Mouse (Mus musculus) heart, embryonic 16.5 days (tissue): ENCODE measurements around the gene Cobll1. TPM values are rescaled to one million over a fixed set of nuclear protein-coding genes. Genes with fewer than 3 reads are reported as not detected.

ENCODE experiments used
- ATAC-seq: fragments of 200-750 bp; cut with Nextera tagmentation; replicated peaks from 2 replicates; pipeline ENCODE4 v1.8.0; 2017; ENCODE audit warnings: moderate number of reproducible peaks; ENCODE audit not compliant: insufficient read depth, low FRiP score; ENCODE audit errors: extremely low read depth
- H3K27ac ChIP-seq: fragments of 300-500 bp; sonication (generic); 2 replicates; pipeline ENCODE4 v1.5.1; 2014; ENCODE audit warnings: mild to moderate bottlenecking, low read length, control low read depth, moderate library complexity
- H3K27me3 ChIP-seq: fragments of 300-500 bp; sonication (generic); 2 replicates; pipeline ENCODE4 v1.6.1; 2014; ENCODE audit warnings: low read length, mixed read lengths; ENCODE audit not compliant: control insufficient read depth, insufficient read depth
- H3K36me3 ChIP-seq: fragments of 300-500 bp; sonication (generic); 2 replicates; pipeline ENCODE4 v1.6.1; 2014; ENCODE audit not compliant: control insufficient read depth, insufficient read depth
- H3K4me1 ChIP-seq: fragments of 300-500 bp; sonication (generic); 2 replicates; pipeline ENCODE4 v1.6.1; 2014; ENCODE audit warnings: low read length, mixed read lengths; ENCODE audit not compliant: control insufficient read depth, insufficient read depth
- H3K4me2 ChIP-seq: fragments of 300-500 bp; sonication (generic); 2 replicates; pipeline ENCODE4 v1.6.1; 2014; ENCODE audit warnings: low read depth, mild to moderate bottlenecking, control low read depth, low read length
- H3K4me3 ChIP-seq: fragments of 300-500 bp; sonication (generic); 2 replicates; pipeline ENCODE4 v1.5.1; 2014; ENCODE audit warnings: mild to moderate bottlenecking, control low read depth, low read length
- H3K9ac ChIP-seq: fragments of 300-500 bp; sonication (generic); 2 replicates; pipeline ENCODE4 v1.6.1; 2014; ENCODE audit warnings: low read length, control low read depth
- H3K9me3 ChIP-seq: fragments of 300-500 bp; sonication (generic); replicated peaks from 2 replicates; pipeline ENCODE4 v1.6.1; 2016; ENCODE audit warnings: low read length; ENCODE audit not compliant: control insufficient read depth
- WGBS: fragments of 180-500 bp; shearing (Covaris S2); extraction: QIAGEN DNeasy Blood & Tissue Kit; methylation state at CpG from one replicate; pipeline ENCODE4 v1.1.7; 2014; 5-methylcytosine and 5-hydroxymethylcytosine counted together
- polyA plus RNA-seq: library from polyadenylated mRNA; unstranded; fragments of >200 nt; fragmentation: Nextera tagmentation; extraction: Ambion mirVana; gene quantifications from 2 replicates; pipeline ENCODE4 v1.2.1, GENCODE M21; 2015

Cobll1 gene
- polyA plus RNA-seq, 1 experiment from 2014 or later: 12.6 TPM

DNA sequence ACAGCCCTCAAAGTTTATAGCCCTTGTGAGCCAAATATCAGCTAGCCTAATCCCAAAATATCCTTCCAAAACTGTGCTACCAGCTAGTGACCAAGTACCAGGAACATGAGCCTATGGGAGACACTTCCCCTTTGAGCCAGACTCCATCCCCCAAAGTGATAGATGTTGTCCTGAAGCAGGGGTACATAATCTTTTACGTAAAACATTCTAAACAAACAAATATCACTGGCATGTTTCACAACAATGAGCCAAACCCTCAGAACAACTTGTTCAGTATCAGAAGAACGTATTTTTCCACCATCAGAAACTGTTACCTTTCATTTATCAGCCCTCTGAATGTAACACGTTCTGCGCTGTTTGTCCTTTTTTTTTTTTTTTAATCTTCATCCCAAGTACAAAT, 12.7 kb downstream of the Cobll1 start:
- Histone ChIP-seq H3K4me1 (peaks cover 6% of the 10 kb centered on the region), H3K36me3 (no peaks in the 10 kb centered on the region), H3K4me3 (no peak overlapping the region), H3K4me2 (no peak overlapping the region), H3K27me3 (no peaks in the 10 kb centered on the region), H3K27ac (no peak overlapping the region), H3K9ac (no peak overlapping the region), H3K9me3 (no peaks in the 10 kb centered on the region)
- 80% methylated on average over 4 of the region's 4 CpGs for WGBS
- no peak for ATAC-seq

DNA sequence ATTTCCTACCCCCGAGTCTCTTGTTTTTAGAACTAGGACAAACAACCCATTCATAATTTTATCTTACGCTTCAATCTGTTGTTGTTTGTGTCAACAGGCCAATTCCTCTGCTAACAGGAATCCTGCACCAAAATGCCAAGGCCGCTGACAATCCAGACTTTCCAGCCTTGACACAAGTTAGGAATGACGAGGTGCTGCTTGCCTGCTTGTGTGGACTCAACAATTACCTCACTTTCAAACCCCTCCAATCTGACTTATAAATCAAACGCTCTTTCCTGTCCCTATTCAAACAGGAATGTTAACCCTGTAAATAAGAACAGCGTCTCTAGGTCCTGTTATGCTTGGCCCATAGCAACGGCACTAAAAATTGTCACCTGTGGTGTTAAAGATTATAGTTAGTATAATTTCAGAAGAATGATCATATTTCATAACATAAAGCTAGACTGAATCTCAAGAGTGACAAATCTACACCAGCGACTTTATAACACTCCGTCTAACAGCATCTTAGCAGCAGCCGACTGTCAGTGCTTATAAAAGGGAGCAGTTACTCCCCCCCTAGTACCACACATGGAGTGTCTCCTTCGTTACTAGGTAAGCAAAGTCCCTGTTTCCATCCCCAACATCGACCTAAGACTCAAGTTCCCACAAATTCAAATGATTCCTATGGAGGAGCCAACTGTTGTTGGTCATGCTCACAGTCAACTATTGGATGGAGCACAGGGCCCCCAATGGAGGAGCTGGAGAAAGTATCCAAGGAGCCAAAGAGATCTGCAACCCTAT, 15.1 kb downstream of the Cobll1 start:
- no peak for ATAC-seq
- Histone ChIP-seq H3K36me3 (no peaks in the 10 kb centered on the region), H3K27ac (no peak overlapping the region), H3K9ac (no peak overlapping the region), H3K4me3 (no peak overlapping the region), H3K27me3 (no peaks in the 10 kb centered on the region), H3K4me2 (no peak overlapping the region), H3K9me3 (no peaks in the 10 kb centered on the region), H3K4me1 (peaks cover 6% of the 10 kb centered on the region)
- 71% methylated on average over 12 of the region's 12 CpGs for WGBS

DNA sequence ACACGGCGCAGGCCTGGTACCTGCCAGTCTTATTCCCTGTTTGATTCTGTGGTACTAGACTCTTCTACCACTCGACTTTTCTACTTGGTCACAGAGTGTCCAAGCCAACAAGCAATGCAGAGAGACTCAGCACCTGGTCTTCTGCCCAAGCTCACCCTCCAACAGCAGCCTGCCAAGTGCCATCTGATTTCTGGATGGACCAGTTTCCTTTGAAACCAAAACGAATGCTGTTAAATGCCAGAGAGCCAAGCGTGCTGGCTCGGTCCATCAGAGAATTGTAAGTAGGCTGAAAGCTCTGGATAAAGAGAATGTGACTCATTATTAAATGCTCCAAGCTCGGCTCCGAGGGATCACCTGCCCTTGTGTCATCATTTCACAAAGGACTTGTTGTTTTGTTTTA, 16.2 kb downstream of the Cobll1 start:
- no peaks in the 10 kb centered on the region for H3K9me3 ChIP-seq

DNA sequence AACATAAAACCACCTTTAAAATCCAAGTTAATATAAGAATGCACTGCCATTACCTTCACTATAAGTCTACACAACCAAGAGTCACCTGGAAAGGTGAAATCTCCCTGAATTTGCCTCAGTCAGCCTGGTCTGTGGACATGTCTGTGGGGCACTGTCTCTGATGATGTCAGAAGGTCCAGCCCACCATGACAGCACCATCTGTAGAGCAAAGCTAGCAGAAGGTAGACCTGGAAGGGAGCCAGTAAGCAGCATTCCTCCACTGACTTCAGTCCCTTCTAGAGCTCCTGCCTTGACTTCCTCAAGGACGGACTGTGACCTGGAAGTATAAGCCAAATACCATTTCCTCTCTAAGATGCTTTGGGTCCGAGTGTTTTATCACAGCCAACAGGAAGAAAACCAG, 17.6 kb downstream of the Cobll1 start:
- Histone ChIP-seq H3K9ac (no peak overlapping the region), H3K4me2 (no peak overlapping the region), H3K9me3 (no peaks in the 10 kb centered on the region), H3K4me3 (no peak overlapping the region), H3K27me3 (no peaks in the 10 kb centered on the region), H3K27ac (no peak overlapping the region), H3K36me3 (no peaks in the 10 kb centered on the region), H3K4me1 (peaks cover 6% of the 10 kb centered on the region)
- WGBS: 57% methylated on average over 2 of the region's 2 CpGs
- ATAC-seq: no peak

More for the DNA sequence above, 16.2 kb downstream of the Cobll1 start:
- no peak overlapping the region for H3K4me3 ChIP-seq
- no peaks in the 10 kb centered on the region for H3K36me3 ChIP-seq
- H3K4me1 ChIP-seq: peaks cover 6% of the 10 kb centered on the region
- no peak overlapping the region for H3K27ac ChIP-seq
- H3K4me2 ChIP-seq: no peak overlapping the region
- no peaks in the 10 kb centered on the region for H3K27me3 ChIP-seq
- no peak overlapping the region for H3K9ac ChIP-seq
- ATAC-seq: no peak
- 81% methylated on average over 8 of the region's 8 CpGs for WGBS

DNA sequence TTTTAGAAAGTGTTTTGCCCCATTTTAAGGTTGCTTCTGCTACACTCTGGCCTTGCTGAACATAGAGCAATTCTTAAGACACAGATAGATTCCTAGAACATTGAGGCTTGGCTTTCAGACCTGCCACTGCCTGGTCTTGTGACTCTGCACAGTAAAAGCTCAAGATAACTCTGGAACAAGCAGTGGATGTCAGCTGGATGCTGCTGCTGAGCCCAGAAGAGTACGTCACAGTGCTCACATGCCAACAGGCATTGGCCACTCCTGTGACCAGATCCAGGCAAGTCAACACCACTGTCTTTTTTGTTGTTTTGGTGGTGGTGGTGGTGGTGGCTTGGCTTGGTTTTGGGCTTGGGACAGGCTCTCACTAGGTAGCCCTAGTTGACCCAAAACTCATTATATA, 18.6 kb downstream of the Cobll1 start:
- no peaks in the 10 kb centered on the region for H3K36me3 ChIP-seq
- H3K9me3 ChIP-seq: no peaks in the 10 kb centered on the region
- peak overlapping the region; percentile 61; the same call in 1 of the 2 replicates for H3K27ac ChIP-seq
- H3K27me3 ChIP-seq: no peaks in the 10 kb centered on the region
- H3K4me1 ChIP-seq: peaks cover 6% of the 10 kb centered on the region
- no peak overlapping the region for H3K4me2 ChIP-seq
- 58% methylated on average over 1 of the region's 1 CpGs for WGBS
- ATAC-seq: peak; percentile 82
- no peak overlapping the region for H3K4me3 ChIP-seq
- no peak overlapping the region for H3K9ac ChIP-seq

DNA sequence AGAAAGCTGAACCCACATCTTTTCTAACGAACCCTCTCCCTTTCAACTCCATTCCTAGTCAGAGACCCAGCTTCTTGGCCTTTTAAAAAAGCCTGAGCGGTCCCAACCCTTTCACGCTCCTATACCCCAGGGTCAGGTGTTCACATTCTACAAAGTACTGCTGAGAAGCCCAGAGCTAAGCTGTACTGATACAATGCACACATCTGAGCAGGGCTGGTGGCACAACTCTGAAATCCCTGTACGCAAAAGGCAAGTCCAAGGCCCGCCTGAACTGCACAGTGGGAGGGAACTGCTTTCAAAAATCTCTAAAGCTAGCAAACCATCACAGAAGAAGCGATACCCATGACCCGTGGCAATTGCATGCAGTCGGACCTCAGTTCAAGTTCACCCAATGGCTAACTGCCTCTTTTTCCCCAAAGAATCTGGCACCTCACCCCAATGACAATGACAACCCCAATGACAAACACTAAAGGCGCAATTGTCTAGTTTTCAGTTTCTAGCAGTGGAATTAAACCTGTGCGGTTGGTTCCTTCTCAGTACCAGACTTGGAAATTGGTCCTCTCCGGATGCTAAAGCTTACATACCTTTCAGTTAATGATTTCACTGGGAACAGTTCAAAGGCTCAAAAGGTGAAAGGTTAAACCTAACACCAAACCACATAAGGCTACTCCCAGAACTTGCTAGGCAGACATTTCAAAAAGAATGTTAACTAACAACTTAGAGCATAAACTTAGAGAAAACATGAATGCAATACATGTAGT, 19.6 kb downstream of the Cobll1 start:
- Histone ChIP-seq H3K36me3 (no peaks in the 10 kb centered on the region), H3K9me3 (no peaks in the 10 kb centered on the region), H3K27ac (no peak overlapping the region), H3K27me3 (no peaks in the 10 kb centered on the region), H3K4me3 (no peak overlapping the region), H3K9ac (no peak overlapping the region), H3K4me1 (peaks cover 6% of the 10 kb centered on the region), H3K4me2 (no peak overlapping the region)
- WGBS: 87% methylated on average over 11 of the region's 11 CpGs
- ATAC-seq: no peak

DNA sequence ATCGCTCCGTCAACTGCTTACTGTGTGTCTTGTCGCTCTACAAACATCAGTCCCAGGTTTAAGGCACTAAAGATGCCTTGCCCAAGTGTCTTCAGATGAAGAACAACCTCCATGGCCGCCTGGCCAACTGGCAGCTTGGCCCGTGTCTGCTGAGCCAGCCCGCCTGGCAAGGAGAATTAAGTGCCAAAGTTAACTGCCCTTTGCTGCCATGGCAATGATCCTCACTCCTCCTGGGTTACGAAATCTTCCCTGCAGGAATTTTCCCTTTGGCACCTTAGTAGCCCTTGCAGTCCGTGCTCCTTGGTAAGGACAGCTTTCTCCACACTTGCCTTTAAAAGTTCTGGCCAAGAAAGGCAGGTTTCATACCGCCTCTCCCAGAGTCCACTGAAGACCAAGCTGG, 20.9 kb downstream of the Cobll1 start:
- no peak overlapping the region for H3K4me2 ChIP-seq
- no peak for ATAC-seq
- 91% methylated on average over 9 of the region's 9 CpGs for WGBS
- no peak overlapping the region for H3K9ac ChIP-seq
- H3K4me1 ChIP-seq: peaks cover 6% of the 10 kb centered on the region
- no peak overlapping the region for H3K4me3 ChIP-seq
- H3K36me3 ChIP-seq: no peaks in the 10 kb centered on the region
- H3K27ac ChIP-seq: no peak overlapping the region
- H3K27me3 ChIP-seq: no peaks in the 10 kb centered on the region
- no peaks in the 10 kb centered on the region for H3K9me3 ChIP-seq

DNA sequence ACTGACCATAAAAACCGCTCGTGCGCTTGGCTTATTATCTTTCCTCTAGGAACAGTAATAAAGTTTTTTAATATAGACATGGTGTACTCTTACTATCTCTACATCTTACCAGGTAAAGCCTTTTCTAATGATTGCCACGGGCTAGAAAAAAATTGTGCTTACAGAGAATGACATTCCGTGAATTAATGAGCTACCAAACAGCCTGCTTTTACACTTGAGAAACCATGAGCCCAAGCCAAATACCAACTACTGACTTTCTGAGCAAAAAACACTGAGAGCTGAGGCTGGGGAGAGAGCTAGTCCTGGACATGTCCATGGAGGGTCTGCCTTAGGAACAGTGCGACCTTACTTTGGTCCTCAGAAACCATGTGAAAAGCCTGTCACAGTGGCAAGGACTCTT, 21.5 kb downstream of the Cobll1 start:
- ATAC-seq: no peak
- Histone ChIP-seq H3K4me3 (no peak overlapping the region), H3K9me3 (no peaks in the 10 kb centered on the region; the same call in 1 of the 2 replicates), H3K36me3 (no peaks in the 10 kb centered on the region), H3K4me1 (peaks cover 6% of the 10 kb centered on the region), H3K27me3 (no peaks in the 10 kb centered on the region), H3K4me2 (no peak overlapping the region), H3K9ac (no peak overlapping the region), H3K27ac (no peak overlapping the region)
- WGBS: 91% methylated on average over 6 of the region's 6 CpGs

DNA sequence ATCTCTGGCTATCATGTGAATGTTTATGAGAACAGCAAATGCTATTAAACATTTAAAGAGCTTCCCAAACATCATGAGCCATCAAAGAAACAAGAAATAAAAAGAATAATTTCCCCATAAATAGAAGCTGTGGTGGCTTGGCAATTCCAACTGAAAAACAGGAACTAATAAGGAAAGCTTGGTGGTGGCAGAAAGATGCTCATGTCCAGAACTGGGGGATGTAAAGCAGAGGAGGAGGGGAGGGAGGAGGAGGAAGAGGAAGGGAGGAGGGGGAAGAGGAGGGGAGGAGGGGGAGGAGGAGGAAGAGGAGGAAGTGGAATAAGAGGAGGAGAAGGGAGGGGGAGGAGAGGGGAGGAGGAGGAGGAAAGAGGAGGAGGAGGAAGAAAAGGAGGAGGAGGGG, 23.0 kb downstream of the Cobll1 start:
- ATAC-seq: no peak
- no peak overlapping the region for H3K27ac ChIP-seq
- H3K4me2 ChIP-seq: no peak overlapping the region

More for the DNA sequence above, 23.0 kb downstream of the Cobll1 start:
- H3K27me3 ChIP-seq: no peaks in the 10 kb centered on the region
- H3K9me3 ChIP-seq: no peaks in the 10 kb centered on the region; the same call in 1 of the 2 replicates
- H3K4me3 ChIP-seq: no peak overlapping the region
- H3K4me1 ChIP-seq: peaks cover 6% of the 10 kb centered on the region; the same call in 1 of the 2 replicates
- no peaks in the 10 kb centered on the region for H3K36me3 ChIP-seq
- no peak overlapping the region for H3K9ac ChIP-seq
